ENCODE assay signal across 9 mouse cellular contexts in the genomic region with DNA sequence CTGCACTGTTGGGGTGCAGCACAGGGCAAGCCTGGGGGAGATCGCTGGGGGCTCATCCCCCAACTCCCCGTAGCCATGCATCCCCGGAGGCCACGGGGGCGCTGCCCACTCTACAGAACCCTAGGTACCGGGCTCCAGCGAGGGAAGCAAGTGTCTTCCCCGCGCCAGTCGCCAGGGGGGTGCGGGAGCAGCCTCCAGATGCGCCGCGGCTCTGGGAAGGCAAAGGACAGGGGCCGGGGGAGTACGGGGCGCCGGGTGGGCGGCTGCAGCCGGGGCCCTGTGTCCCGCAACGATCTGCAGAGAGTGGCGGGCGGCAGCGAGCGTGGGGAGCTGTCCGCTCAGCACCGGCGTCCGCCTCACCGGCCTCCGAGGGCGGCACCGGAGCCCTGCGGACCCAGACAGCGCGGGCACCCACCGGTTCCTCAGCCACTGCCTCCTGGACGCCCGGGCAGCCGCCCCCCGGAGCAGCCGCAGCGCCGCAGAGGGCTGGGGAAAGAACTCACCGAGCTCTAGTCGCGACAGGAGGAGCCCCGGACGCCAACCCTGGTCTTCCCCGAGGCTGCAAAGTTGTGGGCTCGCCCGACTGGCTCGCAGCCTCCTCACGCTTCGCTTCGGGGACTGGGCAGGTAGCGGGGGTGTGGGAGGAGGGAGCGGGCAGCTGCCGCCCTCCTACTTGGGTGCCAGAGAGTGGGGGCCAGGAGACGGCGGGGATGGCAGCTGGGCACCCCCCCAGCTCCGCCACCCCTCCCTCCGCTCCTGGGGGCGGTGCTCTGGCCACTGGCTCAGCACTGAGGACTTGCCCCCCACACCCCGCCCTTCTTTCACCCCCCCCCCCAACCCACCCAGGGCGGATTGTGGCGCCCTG. TPM values are rescaled to one million over a fixed set of nuclear protein-coding genes. Genes with fewer than 3 reads are reported as not detected.
DNase-seq lines count a peak whose midpoint lies in the region; ATAC-seq lines count a peak whose summit lies in the region.
"Had no signal": no experiment of that assay in that cellular context is flagged by ENCODE, and none has a peak within 500 bp of the region (broad histone marks: within the 10 kb centered on the region; RNA-seq: fewer than 3 reads in every experiment).

A gene (minus strand): TSS at position 541 of the 865 bp plus-strand sequence.

- H3K36me3 ChIP-seq in limb, embryonic 13.5 days, result no peaks in the 10 kb centered on the region
- no peaks in the 10 kb centered on the region for H3K36me3 ChIP-seq in neural tube, embryonic 15.5 days

- no peaks in the 10 kb centered on the region for H3K9me3 ChIP-seq in limb, embryonic 13.5 days
- no peaks in the 10 kb centered on the region for H3K9me3 ChIP-seq in neural tube, embryonic 15.5 days (replicated peaks)
- H3K9me3 ChIP-seq: megakaryocyte, embryonic 14.5 days had no signal

- peak within 1 kb of the TSS; percentile 55 for H3K4me2 ChIP-seq in limb, embryonic 13.5 days (replicated peaks)
- H3K4me2 ChIP-seq in neural tube, embryonic 15.5 days, result peak within 1 kb of the TSS; percentile 83

- under 1% methylated on average over 58 of the region's 68 CpGs for WGBS in limb, embryonic 13.5 days
- under 1% methylated on average over 56 of the region's 68 CpGs for WGBS in neural tube, embryonic 15.5 days

- H3K4me3 ChIP-seq in limb, embryonic 13.5 days, result peak within 1 kb of the TSS; percentile 26
- peak within 1 kb of the TSS; percentile 61 for H3K4me3 ChIP-seq in neural tube, embryonic 15.5 days (replicated peaks)

- H3K27me3 ChIP-seq in limb, embryonic 13.5 days, result peaks cover 86% of the 10 kb centered on the region
- peaks cover 49% of the 10 kb centered on the region for H3K27me3 ChIP-seq in neural tube, embryonic 15.5 days (replicated peaks)

- H3K9ac ChIP-seq in limb, embryonic 13.5 days, result no peak within 1 kb of the TSS
- H3K9ac ChIP-seq in neural tube, embryonic 15.5 days (replicated peaks), result peak within 1 kb of the TSS; percentile 70

- ATAC-seq in hematopoietic stem cell, adult 5-6 weeks (replicated peaks in 1 of 2; ENCODE audit: insufficient read depth in 1 of 2, low FRiP score in 2 of 2, low TSS enrichment in 1 of 2, low read depth in 1 of 2, poor library complexity in 2 of 2, severe bottlenecking in 2 of 2), result peak; percentile 27 to 47
- peak; percentile 81 for ATAC-seq in limb, embryonic 13.5 days (ENCODE audit: low FRiP score, low read depth)
- ATAC-seq in neural tube, embryonic 15.5 days (ENCODE audit: low FRiP score), result peak; percentile 78

- no peak for DNase-seq in layer of hippocampus, postnatal 25 days (ENCODE audit: extremely low spot score in 1 of 2, low spot score in 1 of 2)
- no peak for DNase-seq in layer of hippocampus, postnatal 14 days (ENCODE audit: low spot score in 2 of 2)
- peak; percentile 70 for DNase-seq in adrenal gland, postnatal 14 days
- peak; percentile 32 for DNase-seq in embryo, embryonic 11.5 days (ENCODE audit: low read depth, low spot score)
- no peak for DNase-seq in thymus, postnatal 10 days (ENCODE audit: low spot score in 2 of 2)

- H3K27ac ChIP-seq in limb, embryonic 13.5 days, result no peak within 1 kb of the TSS
- peak within 1 kb of the TSS; percentile 74 for H3K27ac ChIP-seq in neural tube, embryonic 15.5 days (replicated peaks)

- peaks cover 11% of the 10 kb centered on the region for H3K4me1 ChIP-seq in limb, embryonic 13.5 days
- H3K4me1 ChIP-seq in neural tube, embryonic 15.5 days, result peaks cover 39% of the 10 kb centered on the region

RNA-seq across cellular contexts. Expression of the gene that starts here (rescaled TPM):
- 10 to 100 TPM; 10.3 to 10.9 TPM for total RNA-seq in layer of hippocampus, postnatal 25 days (2021)
- total RNA-seq in layer of hippocampus, postnatal 14 days (2021), result 10 to 100 TPM in 1 of 2 experiments, 1 to 10 TPM in 1; 9.3 to 22.9 TPM
- total RNA-seq in adrenal gland, postnatal 14 days (2021), result 0.59 and 1.1 TPM in 2 replicates
- not detected in 2 replicates for total RNA-seq in hematopoietic stem cell, adult 5-6 weeks (2017)
- not detected in 2 replicates for polyA plus RNA-seq in limb, embryonic 13.5 days (2015; fragmentation: Nextera tagmentation; extraction: Ambion mirVana)
- 18.2 and 19.4 TPM in 2 replicates for polyA plus RNA-seq in neural tube, embryonic 15.5 days (2015; fragmentation: Nextera tagmentation; extraction: Ambion mirVana)

Comparison
In these comparisons a context has a peak if more than half of its experiments do, and no peak if none do; other contexts are left out.
1. RNA of the gene that starts here (polyA plus RNA-seq): 18.2 to 19.4 TPM in neural tube, embryonic 15.5 days; not detected in limb, embryonic 13.5 days; every median in the first group is over 10 times any median in the second.
2. Peak in ATAC-seq in hematopoietic stem cell, adult 5-6 weeks; RNA of the gene not detected or under 1 TPM.
3. Peak in ATAC-seq, H3K4me3 ChIP-seq and H3K4me2 ChIP-seq in limb, embryonic 13.5 days; RNA of the gene not detected or under 1 TPM.
4. DNase-seq: peak in adrenal gland, postnatal 14 days (single experiment) and embryo, embryonic 11.5 days (single experiment); none in layer of hippocampus, postnatal 25 days (0 of 2), layer of hippocampus, postnatal 14 days (0 of 2) and thymus, postnatal 10 days (0 of 2).
5. Peak in every context shown above with its lines, with median percentiles within 50 percentile points of each other: ATAC-seq.